Mouse (Mus musculus) thymus, adult 2 months (tissue): ENCODE data around the gene 0610040J01Rik. TPM values are rescaled to one million over a fixed set of nuclear protein-coding genes. Genes with fewer than 3 reads are reported as not detected.

Source experiments
- DNase-seq: peaks from one replicate; pipeline ENCODE4 v3.0.0; 2021
- H3K27ac ChIP-seq: fragments of 200-500 bp; 2 replicates; pipeline ENCODE4 v1.5.1; 2012; ENCODE audit warnings: low read length, control low read depth; ENCODE audit not compliant: control insufficient read depth, insufficient read depth
- H3K27me3 ChIP-seq: fragments of 200-500 bp; 2 replicates; pipeline ENCODE4 v1.6.1; 2012; ENCODE audit warnings: mild to moderate bottlenecking, low read length, moderate library complexity, mixed read lengths; ENCODE audit not compliant: control insufficient read depth, insufficient read depth
- H3K36me3 ChIP-seq: fragments of 200-500 bp; 2 replicates; pipeline ENCODE4 v1.6.1; 2012; ENCODE audit warnings: mild to moderate bottlenecking, low read length, moderate library complexity; ENCODE audit not compliant: control insufficient read depth, insufficient read depth
- H3K4me1 ChIP-seq: fragments of 200-500 bp; replicated peaks from 2 replicates; pipeline ENCODE4 v1.6.1; 2012; ENCODE audit warnings: low read length; ENCODE audit not compliant: control insufficient read depth, insufficient read depth
- H3K4me3 ChIP-seq: fragments of 200-500 bp; 2 replicates; pipeline ENCODE4 v1.5.1; 2012; ENCODE audit warnings: mild to moderate bottlenecking, low read length, control low read depth, moderate library complexity; ENCODE audit not compliant: control insufficient read depth, insufficient read depth
- CTCF ChIP-seq: fragments of 200-500 bp; IDR thresholded peaks from 2 replicates; pipeline ENCODE4 v1.5.1; 2012; ENCODE audit warnings: mild to moderate bottlenecking, control low read depth, low read length, moderate library complexity, borderline replicate concordance; ENCODE audit not compliant: control insufficient read depth, poor library complexity, insufficient read depth; ENCODE audit errors: extremely low read depth
- POLR2A ChIP-seq: fragments of 200-500 bp; IDR thresholded peaks from 2 replicates; pipeline ENCODE4 v1.6.1; 2012; ENCODE audit warnings: mild to moderate bottlenecking, low read length, control low read depth, moderate library complexity; ENCODE audit not compliant: control insufficient read depth, poor library complexity, insufficient read depth; ENCODE audit errors: extremely low read depth
- WGBS: fragments of 180-500 bp; shearing (Covaris S2); methylation state at CpG from one replicate; pipeline ENCODE4 v1.1.7; 2018; 5-methylcytosine and 5-hydroxymethylcytosine counted together
- polyA plus RNA-seq: library from polyadenylated mRNA; depleted of rRNA; stranded (reverse); fragments of >200 nt; gene quantifications from 2 replicates; pipeline ENCODE4 v1.2.3, GENCODE M21; 2012; rRNA removed

The 0610040J01Rik gene
- polyA plus RNA-seq, 1 experiment = 1.8 TPM

GRCm38 (mm10) chr5:63935581-63935980 is 123.4 kb downstream of the 0610040J01Rik start:
- Histone ChIP-seq H3K4me1 (peaks cover 2% of the 10 kb centered on the region; the same call in 1 of the 2 replicates), H3K4me3 (no peak overlapping the region), H3K27ac (no peak overlapping the region), H3K36me3 (peaks cover 3% of the 10 kb centered on the region; the same call in 1 of the 2 replicates), H3K27me3 (no peaks in the 10 kb centered on the region)
- TF ChIP-seq CTCF (no peak), POLR2A (no peak)
- 89% methylated on average over 6 of the region's 6 CpGs for WGBS
- DNase-seq = no peak

- peaks cover 3% of the 10 kb centered on the region; the same call in 1 of the 2 replicates for H3K36me3 ChIP-seq
- DNase-seq = no peak
- peaks cover 2% of the 10 kb centered on the region; the same call in 1 of the 2 replicates for H3K4me1 ChIP-seq
- TF ChIP-seq POLR2A (no peak), CTCF (no peak)
- no peak overlapping the region for H3K4me3 ChIP-seq
- WGBS = 93% methylated on average over 6 of the region's 6 CpGs
- H3K27me3 ChIP-seq = no peaks in the 10 kb centered on the region
- H3K27ac ChIP-seq = no peak overlapping the region
Measured at GRCm38 (mm10) chr5:63936740-63937139, 124.6 kb downstream of the 0610040J01Rik start.

GRCm38 (mm10) chr5:63938575-63938974 is 126.4 kb downstream of the 0610040J01Rik start:
- DNase-seq = no peak
- no peaks in the 10 kb centered on the region for H3K27me3 ChIP-seq
- no peak for TF ChIP-seq CTCF
- 14% methylated on average over 4 of the region's 4 CpGs for WGBS
- H3K36me3 ChIP-seq = peaks cover 3% of the 10 kb centered on the region; the same call in 1 of the 2 replicates
- H3K4me3 ChIP-seq = no peak overlapping the region
- H3K27ac ChIP-seq = no peak overlapping the region
- peaks cover 6% of the 10 kb centered on the region for H3K4me1 ChIP-seq

GRCm38 (mm10) chr5:63941891-63942290 is 129.7 kb downstream of the 0610040J01Rik start:
- Histone ChIP-seq H3K4me3 (no peak overlapping the region), H3K4me1 (peaks cover 6% of the 10 kb centered on the region), H3K27me3 (no peaks in the 10 kb centered on the region), H3K27ac (no peak overlapping the region), H3K36me3 (no peaks in the 10 kb centered on the region)
- no peak for DNase-seq
- no peak for TF ChIP-seq CTCF
- WGBS = 76% methylated on average over 5 of the region's 5 CpGs

- Histone ChIP-seq H3K36me3 (no peaks in the 10 kb centered on the region), H3K27me3 (no peaks in the 10 kb centered on the region), H3K27ac (no peak overlapping the region), H3K4me1 (peaks cover 6% of the 10 kb centered on the region), H3K4me3 (no peak overlapping the region)
- WGBS = 12% methylated on average over 9 of the region's 9 CpGs
- TF ChIP-seq CTCF = no peak
- no peak for TF ChIP-seq POLR2A
- DNase-seq = no peak
Measured at GRCm38 (mm10) chr5:63943291-63943690, 131.1 kb downstream of the 0610040J01Rik start.

GRCm38 (mm10) chr5:63947526-63947925 is 135.4 kb downstream of the 0610040J01Rik start:
- no peaks in the 10 kb centered on the region for H3K36me3 ChIP-seq

GRCm38 (mm10) chr5:63949195-63949594 is 137.0 kb downstream of the 0610040J01Rik start:
- WGBS = 22% methylated on average over 3 of the region's 3 CpGs
- Histone ChIP-seq H3K4me3 (no peak overlapping the region), H3K27ac (no peak overlapping the region), H3K27me3 (no peaks in the 10 kb centered on the region), H3K36me3 (no peaks in the 10 kb centered on the region), H3K4me1 (0 out of 2 replicates have a peak, but pooled peaks cover 2% of the 10 kb centered on the region)
- no peak for DNase-seq
- no peak for TF ChIP-seq CTCF
- no peak for TF ChIP-seq POLR2A

More at GRCm38 (mm10) chr5:63947526-63947925, 135.4 kb downstream of the 0610040J01Rik start:
- WGBS = 92% methylated on average over 8 of the region's 8 CpGs
- no peaks in the 10 kb centered on the region for H3K27me3 ChIP-seq
- no peak for DNase-seq
- peaks cover 6% of the 10 kb centered on the region for H3K4me1 ChIP-seq
- TF ChIP-seq CTCF = no peak
- H3K27ac ChIP-seq = no peak overlapping the region
- no peak overlapping the region for H3K4me3 ChIP-seq

Other genes with a start within 250 kb of the 0610040J01Rik start
- 0.08 and 0.11 TPM in 2 replicates for gene Nwd2, start 163.3 kb upstream of the 0610040J01Rik start, polyA plus RNA-seq
- 10.8 and 11.7 TPM in 2 replicates for gene Rell1, start 156.5 kb downstream of the 0610040J01Rik start, polyA plus RNA-seq